Mouse (Mus musculus) layer of hippocampus, adult 11-12 months (tissue): ENCODE measurements at regions not wholly inside any gene's neighbourhood (a gene's known extent, or its start where the extent isn't known, plus 50 kb on each side); places are given as distances from the start of the nearest gene placed in this dataset.

Experiments
- DNase-seq: peaks from one replicate; pipeline ENCODE4 v3.0.0; 2022; ENCODE audit warnings: low spot score

GRCm38 (mm10) chr9:49849442-49849841, 50.7 kb upstream of the Ncam1 start:
- DNase-seq: no peak

DNA sequence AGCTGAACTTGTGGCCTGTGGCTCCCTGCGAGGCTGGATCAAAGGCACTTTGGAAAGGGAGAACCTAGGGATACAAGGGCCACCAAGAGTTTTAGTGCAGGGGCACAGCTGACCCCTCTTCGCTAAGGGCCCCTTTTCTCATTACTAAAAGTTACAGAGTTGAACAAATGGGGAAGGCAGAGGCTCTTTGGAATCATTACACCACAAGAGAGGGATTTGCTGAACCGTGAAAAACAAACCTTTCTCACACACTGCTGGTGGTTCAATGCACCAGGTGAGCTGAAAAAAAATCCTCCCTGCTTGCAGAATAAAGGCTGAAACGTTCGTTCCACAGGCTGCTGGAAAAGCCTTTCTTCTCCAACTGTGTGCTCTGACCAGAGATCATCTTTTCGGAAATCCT, 50.2 kb upstream of the Ncam1 start:
- DNase-seq: no peak
